Mouse (Mus musculus) embryo, embryonic 11.5 days (tissue): ENCODE data around the gene Arf6.
"Not testable (repeated sequence)": the region's sequence is repeated elsewhere in the genome, so short reads cannot be mapped to it uniquely, and the experiment has no call there.

Experiments used
- DNase-seq: peaks from one replicate; pipeline ENCODE4 v3.0.0-alpha.2; 2012; ENCODE audit warnings: low read depth, low spot score

The Arf6 gene

DNA sequence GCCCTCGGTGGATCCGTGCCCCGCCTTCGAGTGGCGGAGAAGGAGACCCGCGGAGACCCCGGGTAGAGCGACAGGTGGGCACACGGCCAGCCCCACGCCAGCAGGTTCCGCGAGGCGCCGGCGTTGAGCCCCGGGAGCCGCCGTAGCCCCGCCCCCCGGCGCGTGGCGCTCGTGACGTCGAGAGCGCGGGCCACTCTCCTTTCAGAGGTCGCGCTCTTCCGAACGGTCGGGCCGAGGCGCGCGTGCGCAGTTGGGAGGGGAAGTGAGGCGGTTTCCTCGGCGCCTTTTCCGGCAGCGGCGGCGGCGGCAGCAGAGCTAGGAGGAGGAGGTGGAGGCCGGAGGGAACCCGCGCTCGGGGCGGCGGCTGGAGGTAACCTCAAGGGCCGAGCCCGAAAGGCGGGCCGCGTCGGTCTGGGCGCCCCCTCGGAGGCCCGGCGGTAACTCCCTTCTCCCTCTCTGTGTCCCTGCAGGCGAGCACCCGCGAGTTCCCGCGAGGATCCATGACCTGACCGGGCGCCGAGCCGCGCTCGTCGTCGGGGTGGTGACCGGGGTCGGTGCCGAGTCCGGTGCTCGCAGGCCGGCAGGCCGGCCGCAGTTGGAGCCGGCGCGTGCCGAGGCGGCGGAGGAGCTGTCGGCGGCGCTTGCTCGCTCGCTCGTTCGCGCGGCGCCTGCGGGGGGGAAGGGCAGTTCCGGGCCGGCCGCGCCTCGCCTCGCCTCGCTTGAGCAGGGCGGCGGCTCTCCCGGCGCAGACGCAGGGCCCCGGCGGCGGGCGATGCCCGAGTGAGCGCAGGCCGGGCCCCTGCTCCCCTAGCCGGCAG is at the start of gene Arf6, which contains the start of gene Gm9887:
TSS of gene Arf6 (plus strand) at position 297 of the 818 bp plus-strand sequence.
TSS of gene Gm9887 (minus strand) at position 605 of the 818 bp plus-strand sequence.
- DNase-seq, result peak; percentile 95

DNA sequence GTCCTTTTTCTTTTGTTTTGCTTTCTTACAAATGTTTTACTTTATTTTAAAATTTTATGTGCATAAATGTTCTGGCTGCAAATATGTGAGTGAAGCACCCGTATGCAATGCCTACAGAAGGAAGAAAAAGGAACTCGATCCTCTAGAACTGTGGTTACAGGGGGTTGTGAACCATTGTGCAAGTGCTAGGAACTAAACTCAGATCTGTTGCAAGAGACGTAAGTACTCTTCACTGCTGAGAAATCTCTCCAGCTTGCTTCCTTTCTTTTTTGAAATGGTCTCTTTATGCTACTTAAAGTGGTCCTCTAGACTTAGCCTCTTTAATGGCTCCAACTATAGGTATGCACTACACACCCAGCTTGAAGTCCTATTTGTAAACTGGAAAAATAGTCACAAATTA is 40.8 kb upstream of the Arf6 start:
- DNase-seq, result no peak

GRCm38 (mm10) chr12:69332147-69332546 is 39.8 kb upstream of the Arf6 start:
- no peak for DNase-seq

DNA sequence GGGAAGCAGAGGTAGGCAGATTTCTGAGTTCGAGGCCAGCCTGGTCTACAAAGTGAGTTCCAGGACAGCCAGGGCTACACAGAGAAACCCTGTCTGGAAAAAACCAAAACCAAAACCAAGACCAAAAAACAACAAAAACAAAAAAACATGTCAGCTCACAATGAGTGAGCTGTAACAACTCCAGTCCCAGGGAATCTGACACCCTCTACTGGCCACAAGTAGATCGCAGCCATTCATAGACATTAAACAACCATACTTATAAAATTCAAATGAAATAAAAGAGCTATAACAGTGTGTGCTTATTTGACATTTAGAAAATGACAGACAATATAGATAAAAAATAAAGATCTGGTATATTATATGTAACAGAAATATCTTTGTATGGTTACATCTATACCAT is 38.4 kb upstream of the Arf6 start:
- no peak for DNase-seq

DNA sequence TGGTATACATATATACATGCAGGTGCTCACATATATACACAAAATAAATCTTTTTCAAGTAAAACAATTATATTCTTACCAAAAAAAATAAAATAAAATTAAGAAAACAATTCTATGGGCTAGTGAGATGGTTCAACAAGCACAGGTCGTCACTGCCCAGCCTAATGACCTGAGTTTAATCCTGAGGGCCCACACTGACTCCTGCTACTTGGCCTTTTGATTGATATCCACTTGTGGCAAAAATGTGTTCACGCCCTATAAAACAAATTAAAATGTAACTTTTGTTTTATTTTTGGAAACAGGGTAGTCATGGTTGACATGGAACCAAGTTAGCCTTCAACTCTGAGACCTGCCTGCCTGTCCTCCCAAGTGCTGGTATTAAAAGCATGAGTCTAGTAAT is 22.0 kb upstream of the Arf6 start:
- no peak for DNase-seq

DNA sequence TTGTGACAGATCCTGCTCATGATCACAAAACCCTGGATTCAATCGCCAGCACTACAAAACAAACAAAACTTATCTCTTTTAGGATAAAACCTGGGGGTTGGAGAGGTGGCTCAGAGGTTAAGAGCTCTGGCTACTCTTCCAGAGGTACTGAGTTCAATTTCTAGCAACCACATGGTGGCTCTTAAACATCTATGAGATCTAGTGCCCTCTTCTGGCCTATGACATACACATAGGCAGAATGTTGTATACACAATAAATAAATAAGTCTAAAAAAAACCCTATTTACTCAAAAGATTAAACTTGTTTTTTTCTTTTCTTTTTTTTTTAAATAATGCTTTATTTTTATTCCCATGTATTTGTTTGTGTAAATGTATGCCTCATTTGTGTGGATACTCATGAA is 20.3 kb upstream of the Arf6 start:
- no peak for DNase-seq

DNA sequence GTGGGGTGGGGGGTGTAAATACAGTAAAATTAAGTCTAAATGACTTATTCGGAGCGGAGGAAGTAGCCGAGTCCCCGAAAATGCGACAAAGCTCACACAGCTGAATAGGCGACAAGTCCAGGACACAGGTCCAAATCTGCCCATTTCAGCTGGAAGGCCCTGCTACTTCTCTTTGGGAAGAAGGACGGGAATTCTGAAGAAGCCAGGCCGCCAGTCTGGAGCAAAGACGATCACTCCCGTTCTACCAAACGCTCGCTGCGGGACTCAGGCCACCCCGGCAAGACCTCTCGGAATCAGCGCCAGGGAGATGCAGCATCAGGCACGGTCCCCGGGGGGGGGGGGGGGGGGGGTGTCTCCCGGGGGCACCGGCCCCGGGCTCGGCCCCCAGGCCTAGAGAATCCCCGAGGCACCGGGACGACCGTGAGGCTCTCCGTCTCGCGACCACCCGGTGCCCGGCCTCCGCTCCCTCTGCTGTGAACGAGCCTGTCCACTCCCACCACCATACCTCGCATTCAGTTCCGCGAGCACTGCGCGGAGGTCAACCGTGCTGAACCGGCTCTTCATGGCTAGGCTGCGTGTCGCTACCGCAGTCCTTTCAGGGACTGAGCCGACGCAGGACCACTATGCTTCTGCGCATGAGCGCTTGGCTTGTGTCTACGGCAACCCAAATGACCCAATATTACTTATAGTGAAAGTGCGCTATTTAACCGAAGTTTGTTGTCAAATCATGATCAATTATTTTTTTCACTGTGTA is 15.2 kb upstream of the Arf6 start, which contains the start of gene Nemf:
TSS of gene Nemf (minus strand) at position 620 of the 754 bp plus-strand sequence.
- peak; percentile 83 for DNase-seq

- no peak for DNase-seq
Observed at GRCm38 (mm10) chr12:69357300-69357646, 14.7 kb upstream of the Arf6 start.

GRCm38 (mm10) chr12:69360655-69360996 is 11.3 kb upstream of the Arf6 start:
- peak; percentile 61 for DNase-seq

- peak; percentile 99 for DNase-seq
Observed at GRCm38 (mm10) chr12:69360997-69361899, 10.7 kb upstream of the Arf6 start.

DNA sequence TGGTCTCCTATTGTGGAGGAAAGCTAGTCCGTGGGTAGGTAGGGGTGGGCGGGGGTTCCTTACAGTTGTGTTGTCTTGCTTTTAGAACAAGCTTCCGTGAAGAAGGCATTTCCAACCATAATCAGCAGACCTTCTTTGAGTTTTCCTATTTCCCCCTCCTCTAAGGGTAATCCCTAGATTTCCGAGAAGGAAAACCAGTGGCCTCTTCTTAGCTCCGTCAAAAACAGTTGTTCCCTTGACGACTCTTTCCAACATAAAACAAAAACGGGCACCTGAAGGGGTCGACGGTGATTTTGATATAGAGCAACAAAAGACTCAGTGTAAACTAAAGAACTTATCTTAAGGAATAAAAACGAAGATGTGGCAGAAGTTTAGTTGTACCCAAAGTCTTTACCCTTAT is 10.0 kb upstream of the Arf6 start:
- DNase-seq, result no peak

DNA sequence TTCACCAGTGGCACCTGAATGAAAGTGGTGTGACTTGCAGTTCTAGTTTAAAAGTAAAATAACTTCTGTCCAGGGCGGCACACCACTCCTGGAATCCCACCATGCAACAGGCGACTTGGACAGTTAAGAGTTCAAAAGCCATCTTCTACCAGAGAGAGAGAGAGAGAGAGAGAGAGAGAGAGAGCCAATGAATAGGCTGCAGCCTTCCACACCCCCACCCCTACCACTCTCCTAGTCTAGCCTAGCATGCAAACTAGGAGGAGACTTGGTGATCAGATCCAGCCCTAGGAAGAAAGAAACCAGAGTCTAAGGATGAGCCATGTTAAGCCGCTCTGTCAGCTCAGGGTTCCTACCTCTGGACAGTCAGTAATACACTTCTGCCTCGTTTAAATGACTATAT is 9.6 kb upstream of the Arf6 start:
- no peak for DNase-seq

GRCm38 (mm10) chr12:69363110-69363509 is 8.8 kb upstream of the Arf6 start:
- not testable (repeated sequence) for DNase-seq

- no peak for DNase-seq
Observed at GRCm38 (mm10) chr12:69363899-69364762, 7.8 kb upstream of the Arf6 start.

DNA sequence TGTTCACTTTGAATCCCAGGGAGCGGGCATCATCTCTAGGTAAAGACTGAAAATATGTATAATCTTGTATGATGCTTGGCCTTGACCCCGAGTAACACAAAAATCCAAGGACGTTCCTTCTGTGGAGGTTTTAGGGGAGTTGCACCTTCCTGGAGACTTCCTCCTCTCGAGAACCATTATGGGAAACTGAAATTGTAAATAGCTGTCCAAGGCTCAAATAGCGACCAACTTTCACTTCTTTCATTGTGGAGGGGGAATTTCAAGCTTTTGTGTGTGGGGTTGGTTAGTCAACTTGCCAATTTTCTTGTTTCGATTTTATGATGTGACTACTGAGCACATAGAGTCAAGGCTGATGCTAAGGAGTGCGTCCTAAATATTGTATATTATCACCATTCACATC is 6.2 kb upstream of the Arf6 start:
- DNase-seq, result no peak

DNA sequence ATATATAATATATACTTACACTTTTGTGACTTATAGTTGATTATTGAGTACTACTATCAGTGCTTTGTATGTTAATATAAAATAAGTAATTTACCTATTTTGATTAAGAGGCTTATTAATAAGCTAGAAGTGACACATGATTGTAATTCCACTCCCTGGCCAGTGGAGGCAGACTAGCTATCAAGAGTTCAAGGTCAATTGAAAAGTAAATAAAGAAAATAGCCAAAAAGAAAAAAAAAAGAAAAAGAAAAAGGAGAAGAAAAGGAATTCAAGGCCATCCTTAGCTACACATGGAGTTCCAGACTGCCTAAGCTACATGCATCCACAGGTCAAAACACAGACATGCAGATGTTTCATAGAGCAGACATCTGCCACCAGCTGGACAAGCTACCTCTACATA is 5.5 kb upstream of the Arf6 start:
- no peak for DNase-seq

DNA sequence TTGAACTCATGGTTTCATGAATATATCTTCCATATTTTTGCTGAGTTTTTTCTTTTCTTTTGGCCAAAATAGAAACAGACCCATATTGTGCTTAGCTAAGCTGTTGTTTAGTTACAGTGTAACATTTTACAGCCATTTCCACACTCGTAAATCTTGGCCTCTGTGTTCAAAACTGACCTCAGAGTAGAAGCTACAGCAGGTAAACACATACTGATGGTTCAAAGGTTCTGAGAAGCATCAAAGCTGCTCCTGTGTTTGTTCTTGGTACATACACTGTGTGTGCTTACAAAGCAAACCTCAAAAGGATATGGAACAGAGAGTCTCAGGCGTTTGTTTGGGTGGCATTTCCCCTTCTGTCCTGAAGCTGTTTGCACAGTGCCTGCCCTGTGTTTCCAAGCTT is 4.4 kb upstream of the Arf6 start:
- no peak for DNase-seq

GRCm38 (mm10) chr12:69370936-69371335 is 1.0 kb upstream of the Arf6 start:
- no peak for DNase-seq

- no peak for DNase-seq
Observed at GRCm38 (mm10) chr12:69371421-69371853, 513 bp upstream of the Arf6 start.

GRCm38 (mm10) chr12:69372731-69373331 is 881 bp downstream of the Arf6 start:
- DNase-seq, result no peak
